Comparison of ENCODE assay signal across 20 mouse cellular contexts in genomic region chr4:120262726-120263125, GRCm38 (mm10). TPM values are rescaled to one million over a fixed set of nuclear protein-coding genes. Genes with fewer than 3 reads are reported as not detected.
A peak's percentile ranks its signal among the peaks of the same experiment; 100 is the strongest.
DNase-seq lines count a peak whose midpoint lies in the region; ATAC-seq and TF ChIP-seq lines count a peak whose summit lies in the region.
"Had no signal": no experiment of that assay in that cellular context is flagged by ENCODE, and none has a peak within 500 bp of the region (broad histone marks: within the 10 kb centered on the region; RNA-seq: fewer than 3 reads in every experiment).

No protein-coding gene starts in this region.

- H3K27me3 ChIP-seq in embryonic facial prominence, embryonic 15.5 days: peaks cover 45% of the 10 kb centered on the region
- no peaks in the 10 kb centered on the region for H3K27me3 ChIP-seq in forebrain, postnatal 0 days (ENCODE audit: insufficient read depth, low read length)
- H3K27me3 ChIP-seq in midbrain, embryonic 16.5 days (ENCODE audit: control insufficient read depth, insufficient read depth, low read depth, low read length): peaks cover 10% of the 10 kb centered on the region
- H3K27me3 ChIP-seq in intestine, embryonic 15.5 days (replicated peaks): peaks cover 51% of the 10 kb centered on the region

- H3K36me3 ChIP-seq in embryonic facial prominence, embryonic 15.5 days: no peaks in the 10 kb centered on the region
- H3K36me3 ChIP-seq in forebrain, postnatal 0 days (ENCODE audit: insufficient read depth): peaks cover 8% of the 10 kb centered on the region; the same call in 1 of the 2 replicates
- peaks cover 3% of the 10 kb centered on the region; the same call in 1 of the 2 replicates for H3K36me3 ChIP-seq in midbrain, embryonic 16.5 days (ENCODE audit: control insufficient read depth, insufficient read depth, low read length)
- no peaks in the 10 kb centered on the region for H3K36me3 ChIP-seq in intestine, embryonic 15.5 days
- H3K36me3 ChIP-seq: heart, embryonic 12.5 days had no signal

- peak overlapping the region; percentile 71 for H3K27ac ChIP-seq in layer of hippocampus, adult 2 months
- peak overlapping the region; percentile 39; the same call in 1 of the 2 replicates for H3K27ac ChIP-seq in embryonic facial prominence, embryonic 15.5 days (replicated peaks)
- peak overlapping the region; percentile 79 for H3K27ac ChIP-seq in forebrain, postnatal 0 days (ENCODE audit: low read depth, low read length)
- H3K27ac ChIP-seq in midbrain, embryonic 16.5 days (ENCODE audit: low read length): peak overlapping the region; percentile 67
- no peak overlapping the region for H3K27ac ChIP-seq in intestine, embryonic 15.5 days
- H3K27ac ChIP-seq: liver, embryonic 14.5 days had no signal

- WGBS in embryonic facial prominence, embryonic 15.5 days: 34% methylated on average over 2 of the region's 2 CpGs
- 13% methylated on average over 2 of the region's 2 CpGs for WGBS in forebrain, postnatal 0 days
- 23% methylated on average over 2 of the region's 2 CpGs for WGBS in midbrain, embryonic 16.5 days
- WGBS in intestine, embryonic 15.5 days: 33% methylated on average over 2 of the region's 2 CpGs

- no peak for ATAC-seq in embryonic facial prominence, embryonic 15.5 days (ENCODE audit: insufficient number of reproducible peaks, low FRiP score, low TSS enrichment, low read depth)
- ATAC-seq in forebrain, postnatal 0 days: no peak
- ATAC-seq in midbrain, embryonic 16.5 days: no peak
- ATAC-seq in intestine, embryonic 15.5 days: no peak
- ATAC-seq: CD4-positive, CD25-positive, alpha-beta regulatory T cell, adult 4 months; lung, postnatal 0 days had no signal

- no peak for TF ChIP-seq CTCF in layer of hippocampus, adult 2 months (conservative IDR thresholded peaks at IDR 0.05)
- no peak for TF ChIP-seq CTCF in forebrain, postnatal 0 days (IDR thresholded peaks at IDR 0.05; ENCODE audit: low read depth)

- H3K9ac ChIP-seq in embryonic facial prominence, embryonic 15.5 days: no peak overlapping the region
- H3K9ac ChIP-seq in forebrain, postnatal 0 days: no peak overlapping the region
- H3K9ac ChIP-seq in midbrain, embryonic 16.5 days (ENCODE audit: low read depth, low read length): no peak overlapping the region
- H3K9ac ChIP-seq in intestine, embryonic 15.5 days: no peak overlapping the region
- H3K9ac ChIP-seq: heart, embryonic 12.5 days; liver, embryonic 14.5 days had no signal

- DNase-seq in layer of hippocampus, adult 2 months (ENCODE audit: low spot score in 2 of 2): no peak
- DNase-seq in layer of hippocampus, postnatal 14 days (ENCODE audit: low spot score in 2 of 2): no peak
- DNase-seq in forebrain, postnatal 0 days: no peak
- DNase-seq in yolk sac, embryonic 10.5 days (ENCODE audit: low spot score): no peak
- DNase-seq: adrenal gland, adult 2 months; cerebellum, adult 9-11 months; gastrocnemius, postnatal 36 days; heart, postnatal 4 days; kidney, adult 2 months; kidney, postnatal 4 days; left cerebral cortex, postnatal 4 days; thymus, adult 18-20 months had no signal

- peaks cover 50% of the 10 kb centered on the region for H3K4me1 ChIP-seq in embryonic facial prominence, embryonic 15.5 days
- peaks cover 45% of the 10 kb centered on the region for H3K4me1 ChIP-seq in forebrain, postnatal 0 days (ENCODE audit: insufficient read depth)
- H3K4me1 ChIP-seq in midbrain, embryonic 16.5 days (ENCODE audit: control insufficient read depth, insufficient read depth, low read length): peaks cover 37% of the 10 kb centered on the region
- H3K4me1 ChIP-seq in intestine, embryonic 15.5 days (replicated peaks): peaks cover 3% of the 10 kb centered on the region
- H3K4me1 ChIP-seq: megakaryocyte, embryonic 14.5 days had no signal

- H3K4me2 ChIP-seq in embryonic facial prominence, embryonic 15.5 days (replicated peaks): no peak overlapping the region
- H3K4me2 ChIP-seq in forebrain, postnatal 0 days (ENCODE audit: low read depth): no peak overlapping the region
- no peak overlapping the region for H3K4me2 ChIP-seq in midbrain, embryonic 16.5 days (ENCODE audit: low read length)
- H3K4me2 ChIP-seq in intestine, embryonic 15.5 days (replicated peaks): no peak overlapping the region
- H3K4me2 ChIP-seq: heart, embryonic 12.5 days had no signal

- H3K4me3 ChIP-seq in layer of hippocampus, adult 2 months: no peak overlapping the region
- H3K4me3 ChIP-seq in embryonic facial prominence, embryonic 15.5 days (replicated peaks): no peak overlapping the region
- H3K4me3 ChIP-seq in forebrain, postnatal 0 days (ENCODE audit: low read depth, low read length): no peak overlapping the region
- H3K4me3 ChIP-seq in midbrain, embryonic 16.5 days (ENCODE audit: low read depth, low read length): no peak overlapping the region
- no peak overlapping the region for H3K4me3 ChIP-seq in intestine, embryonic 15.5 days (replicated peaks)
- H3K4me3 ChIP-seq: heart, embryonic 12.5 days; megakaryocyte, embryonic 14.5 days had no signal

- H3K9me3 ChIP-seq in embryonic facial prominence, embryonic 15.5 days (replicated peaks): no peaks in the 10 kb centered on the region
- no peaks in the 10 kb centered on the region for H3K9me3 ChIP-seq in forebrain, postnatal 0 days (ENCODE audit: low read length)
- H3K9me3 ChIP-seq in midbrain, embryonic 16.5 days (replicated peaks; ENCODE audit: control insufficient read depth, low read length, poor library complexity, severe bottlenecking): no peaks in the 10 kb centered on the region
- no peaks in the 10 kb centered on the region for H3K9me3 ChIP-seq in intestine, embryonic 15.5 days
- H3K9me3 ChIP-seq: heart, embryonic 12.5 days; megakaryocyte, embryonic 14.5 days had no signal

RNA-seq across cellular contexts. Expression of gene Foxo6, which starts 24.4 kb away (rescaled TPM):
- 10 to 100 TPM; 32.8 to 32.9 TPM for total RNA-seq in layer of hippocampus, adult 2 months (2021)
- 10 to 100 TPM; 42.8 to 47.4 TPM for total RNA-seq in layer of hippocampus, postnatal 14 days (2021)
- polyA plus RNA-seq in embryonic facial prominence, embryonic 15.5 days (2015; fragmentation: Nextera tagmentation; extraction: Ambion mirVana): 0.95 and 1.0 TPM in 2 replicates
- total RNA-seq in forebrain, postnatal 0 days (2014; rRNA removed): 40.8 and 44.0 TPM in 2 replicates
- polyA plus RNA-seq in forebrain, postnatal 0 days (2015; fragmentation: Nextera tagmentation; extraction: Ambion mirVana): 3.5 and 3.6 TPM in 2 replicates
- polyA plus RNA-seq in midbrain, embryonic 16.5 days (2015; fragmentation: Nextera tagmentation; extraction: Ambion mirVana): 1.1 and 1.4 TPM in 2 replicates
- polyA plus RNA-seq in intestine, embryonic 15.5 days (2015; fragmentation: Nextera tagmentation; extraction: Ambion mirVana): 0.20 and 0.29 TPM in 2 replicates
- polyA plus RNA-seq: CD4-positive, CD25-positive, alpha-beta regulatory T cell, adult 4 months had no signal
